Mouse (Mus musculus): ENCODE data around the gene Dgkg. TPM values are rescaled to one million over a fixed set of nuclear protein-coding genes. Genes with fewer than 3 reads are reported as not detected.

The Dgkg gene
- polyA plus RNA-seq, 1 experiment from 2014 or later = 0.51 TPM

GRCm38 (mm10) chr16:22440269-22440668, 216.8 kb downstream of the Dgkg start:
- Histone ChIP-seq H3K36me3 (ENCODE audit: control insufficient read depth, insufficient read depth, low read length) (peaks cover 5% of the 10 kb centered on the region; the same call in 1 of the 2 replicates), H3K9me3 (ENCODE audit: control insufficient read depth, low read length) (no peaks in the 10 kb centered on the region), H3K4me3 (ENCODE audit: low read length) (peak overlapping the region; percentile 43), H3K27me3 (ENCODE audit: control insufficient read depth, insufficient read depth, low read length) (no peaks in the 10 kb centered on the region), H3K27ac (ENCODE audit: low read depth, low read length) (peak overlapping the region; percentile 90), H3K4me1 (ENCODE audit: control insufficient read depth, insufficient read depth, low read length) (peaks cover 4% of the 10 kb centered on the region; the same call in 1 of the 2 replicates), H3K9ac (ENCODE audit: low read depth, low read length) (peak overlapping the region; percentile 53), H3K4me2 (replicated peaks; ENCODE audit: low read depth, low read length) (peak overlapping the region; percentile 72)
- ATAC-seq (ENCODE audit: low FRiP score, low TSS enrichment) = no peak
- under 1% methylated on average over 18 of the region's 18 CpGs for WGBS

- Histone ChIP-seq H3K4me1 (ENCODE audit: control insufficient read depth, insufficient read depth, low read length) (peaks cover 11% of the 10 kb centered on the region; the same call in 1 of the 2 replicates), H3K4me3 (ENCODE audit: low read length) (peak within 1 kb of the TSS; percentile 87), H3K27me3 (ENCODE audit: control insufficient read depth, insufficient read depth, low read length) (no peaks in the 10 kb centered on the region), H3K36me3 (ENCODE audit: control insufficient read depth, insufficient read depth, low read length) (peaks cover 5% of the 10 kb centered on the region; the same call in 1 of the 2 replicates), H3K27ac (ENCODE audit: low read depth, low read length) (peak within 1 kb of the TSS; percentile 90), H3K4me2 (replicated peaks; ENCODE audit: low read depth, low read length) (peak within 1 kb of the TSS; percentile 75), H3K9ac (ENCODE audit: low read depth, low read length) (peak within 1 kb of the TSS; percentile 85), H3K9me3 (ENCODE audit: control insufficient read depth, low read length) (no peaks in the 10 kb centered on the region)
- 1% methylated on average over 50 of the region's 63 CpGs for WGBS
- peak; percentile 99 for ATAC-seq (ENCODE audit: low FRiP score, low TSS enrichment)
Observed at GRCm38 (mm10) chr16:22439499-22440177, 217.4 kb downstream of the Dgkg start, which contains the start of gene Etv5. TSS of gene Etv5 (minus strand) at chr16:22439719.

- Histone ChIP-seq H3K4me2 (replicated peaks; ENCODE audit: low read depth, low read length) (peak overlapping the region; percentile 75), H3K9ac (ENCODE audit: low read depth, low read length) (peak overlapping the region; percentile 85), H3K4me3 (ENCODE audit: low read length) (peak overlapping the region; percentile 87), H3K36me3 (ENCODE audit: control insufficient read depth, insufficient read depth, low read length) (peaks cover 5% of the 10 kb centered on the region; the same call in 1 of the 2 replicates), H3K27me3 (ENCODE audit: control insufficient read depth, insufficient read depth, low read length) (no peaks in the 10 kb centered on the region), H3K9me3 (ENCODE audit: control insufficient read depth, low read length) (no peaks in the 10 kb centered on the region), H3K27ac (ENCODE audit: low read depth, low read length) (peak overlapping the region; percentile 83), H3K4me1 (ENCODE audit: control insufficient read depth, insufficient read depth, low read length) (peaks cover 20% of the 10 kb centered on the region)
- peak; percentile 36 for ATAC-seq (ENCODE audit: low FRiP score, low TSS enrichment)
- under 1% methylated on average over 58 of the region's 59 CpGs for WGBS
Observed at GRCm38 (mm10) chr16:22438441-22439373, 218.3 kb downstream of the Dgkg start.

- peaks cover 28% of the 10 kb centered on the region for H3K4me1 ChIP-seq (ENCODE audit: control insufficient read depth, insufficient read depth, low read length)
- H3K36me3 ChIP-seq (ENCODE audit: control insufficient read depth, insufficient read depth, low read length) = peaks cover 5% of the 10 kb centered on the region; the same call in 1 of the 2 replicates
- H3K4me2 ChIP-seq (replicated peaks; ENCODE audit: low read depth, low read length) = 0 out of 2 replicates have a peak overlapping the region, but pooled peaks have one; percentile 8
- H3K27me3 ChIP-seq (ENCODE audit: control insufficient read depth, insufficient read depth, low read length) = no peaks in the 10 kb centered on the region
- no peak overlapping the region for H3K27ac ChIP-seq (ENCODE audit: low read depth, low read length)
- no peaks in the 10 kb centered on the region for H3K9me3 ChIP-seq (ENCODE audit: control insufficient read depth, low read length)
- H3K9ac ChIP-seq (ENCODE audit: low read depth, low read length) = no peak overlapping the region
- ATAC-seq (ENCODE audit: low FRiP score, low TSS enrichment) = no peak
- no peak overlapping the region for H3K4me3 ChIP-seq (ENCODE audit: low read length)
- WGBS = 50% methylated on average over 6 of the region's 6 CpGs
Observed at GRCm38 (mm10) chr16:22436106-22436505, 220.9 kb downstream of the Dgkg start.

- H3K27ac ChIP-seq (ENCODE audit: low read depth, low read length) = peak overlapping the region; percentile 15; the same call in 1 of the 2 replicates
- 0 out of 2 replicates have a peak overlapping the region, but pooled peaks have one; percentile 1 for H3K9ac ChIP-seq (ENCODE audit: low read depth, low read length)
- H3K36me3 ChIP-seq (ENCODE audit: control insufficient read depth, insufficient read depth, low read length) = peaks cover 5% of the 10 kb centered on the region; the same call in 1 of the 2 replicates
- H3K4me2 ChIP-seq (replicated peaks; ENCODE audit: low read depth, low read length) = peak overlapping the region; percentile 24; the same call in 1 of the 2 replicates
- H3K4me3 ChIP-seq (ENCODE audit: low read length) = no peak overlapping the region
- ATAC-seq (ENCODE audit: low FRiP score, low TSS enrichment) = no peak
- no peaks in the 10 kb centered on the region for H3K9me3 ChIP-seq (ENCODE audit: control insufficient read depth, low read length)
- WGBS = 29% methylated on average over 5 of the region's 5 CpGs
- H3K4me1 ChIP-seq (ENCODE audit: control insufficient read depth, insufficient read depth, low read length) = peaks cover 36% of the 10 kb centered on the region
- no peaks in the 10 kb centered on the region for H3K27me3 ChIP-seq (ENCODE audit: control insufficient read depth, insufficient read depth, low read length)
Observed at GRCm38 (mm10) chr16:22434530-22434929, 222.5 kb downstream of the Dgkg start.

- peak overlapping the region; percentile 24 for H3K4me2 ChIP-seq (replicated peaks; ENCODE audit: low read depth, low read length)
- H3K27me3 ChIP-seq (ENCODE audit: control insufficient read depth, insufficient read depth, low read length) = no peaks in the 10 kb centered on the region
- no peak for ATAC-seq (ENCODE audit: low FRiP score, low TSS enrichment)
- peaks cover 42% of the 10 kb centered on the region for H3K4me1 ChIP-seq (ENCODE audit: control insufficient read depth, insufficient read depth, low read length)
- peak overlapping the region; percentile 15; the same call in 1 of the 2 replicates for H3K27ac ChIP-seq (ENCODE audit: low read depth, low read length)
- WGBS = 7% methylated on average over 12 of the region's 12 CpGs
- no peak overlapping the region; the same call in 1 of the 2 replicates for H3K4me3 ChIP-seq (ENCODE audit: low read length)
- H3K36me3 ChIP-seq (ENCODE audit: control insufficient read depth, insufficient read depth, low read length) = peaks cover 5% of the 10 kb centered on the region; the same call in 1 of the 2 replicates
- no peaks in the 10 kb centered on the region for H3K9me3 ChIP-seq (ENCODE audit: control insufficient read depth, low read length)
- H3K9ac ChIP-seq (ENCODE audit: low read depth, low read length) = 0 out of 2 replicates have a peak overlapping the region, but pooled peaks have one; percentile 1
Observed at GRCm38 (mm10) chr16:22433944-22434343, 223.1 kb downstream of the Dgkg start.

- no peaks in the 10 kb centered on the region for H3K9me3 ChIP-seq (ENCODE audit: control insufficient read depth, low read length)
- 81% methylated on average over 12 of the region's 12 CpGs for WGBS
- H3K4me2 ChIP-seq (replicated peaks; ENCODE audit: low read depth, low read length) = no peak overlapping the region
- H3K27ac ChIP-seq (ENCODE audit: low read depth, low read length) = no peak overlapping the region
- no peak for ATAC-seq (ENCODE audit: low FRiP score, low TSS enrichment)
- H3K27me3 ChIP-seq (ENCODE audit: control insufficient read depth, insufficient read depth, low read length) = no peaks in the 10 kb centered on the region
- no peak overlapping the region for H3K9ac ChIP-seq (ENCODE audit: low read depth, low read length)
- peaks cover 11% of the 10 kb centered on the region; the same call in 1 of the 2 replicates for H3K36me3 ChIP-seq (ENCODE audit: control insufficient read depth, insufficient read depth, low read length)
- no peak overlapping the region for H3K4me3 ChIP-seq (ENCODE audit: low read length)
- H3K4me1 ChIP-seq (ENCODE audit: control insufficient read depth, insufficient read depth, low read length) = peaks cover 46% of the 10 kb centered on the region
Observed at GRCm38 (mm10) chr16:22431773-22432172, 225.2 kb downstream of the Dgkg start.

- no peak for ATAC-seq (ENCODE audit: low FRiP score, low TSS enrichment)
- 70% methylated on average over 2 of the region's 2 CpGs for WGBS
- peaks cover 46% of the 10 kb centered on the region for H3K4me1 ChIP-seq (ENCODE audit: control insufficient read depth, insufficient read depth, low read length)
- no peak overlapping the region for H3K4me3 ChIP-seq (ENCODE audit: low read length)
- H3K27me3 ChIP-seq (ENCODE audit: control insufficient read depth, insufficient read depth, low read length) = no peaks in the 10 kb centered on the region
- H3K36me3 ChIP-seq (ENCODE audit: control insufficient read depth, insufficient read depth, low read length) = peaks cover 12% of the 10 kb centered on the region; the same call in 1 of the 2 replicates
- no peaks in the 10 kb centered on the region for H3K9me3 ChIP-seq (ENCODE audit: control insufficient read depth, low read length)
- no peak overlapping the region for H3K9ac ChIP-seq (ENCODE audit: low read depth, low read length)
- H3K4me2 ChIP-seq (replicated peaks; ENCODE audit: low read depth, low read length) = no peak overlapping the region
- H3K27ac ChIP-seq (ENCODE audit: low read depth, low read length) = no peak overlapping the region
Observed at GRCm38 (mm10) chr16:22431335-22431734, 225.7 kb downstream of the Dgkg start.

Measured in kidney, embryonic 14.5 days (tissue).